Mouse (Mus musculus) forebrain, embryonic 11.5 days (tissue): ENCODE results near the gene Bzw2. TPM values are rescaled to one million over a fixed set of nuclear protein-coding genes. Genes with fewer than 3 reads are reported as not detected.

Source experiments
- ATAC-seq: fragments of 200-750 bp; cut with Nextera tagmentation; replicated peaks from 2 replicates; pipeline ENCODE4 v1.8.0; 2017; ENCODE audit warnings: moderate TSS enrichment; ENCODE audit not compliant: low FRiP score
- DNase-seq: peaks from one replicate; pipeline ENCODE4 v3.0.0-alpha.2; 2017; ENCODE audit warnings: low spot score
- H3K27ac ChIP-seq: fragments of 300-500 bp; sonication (generic); 2 replicates; pipeline ENCODE4 v1.5.1; 2014; ENCODE audit warnings: low read depth, low read length
- H3K27me3 ChIP-seq: fragments of 300-500 bp; sonication (generic); 2 replicates; pipeline ENCODE4 v1.6.1; 2014; ENCODE audit warnings: mild to moderate bottlenecking, low read length, mixed read lengths; ENCODE audit not compliant: control insufficient read depth, insufficient read depth
- H3K36me3 ChIP-seq: fragments of 300-500 bp; sonication (generic); 2 replicates; pipeline ENCODE4 v1.6.1; 2014; ENCODE audit warnings: mild to moderate bottlenecking, low read length, moderate library complexity, mixed read lengths; ENCODE audit not compliant: control insufficient read depth, insufficient read depth
- H3K4me1 ChIP-seq: fragments of 300-500 bp; sonication (generic); replicated peaks from 2 replicates; pipeline ENCODE4 v1.6.1; 2014; ENCODE audit warnings: low read length, mixed read lengths; ENCODE audit not compliant: control insufficient read depth, insufficient read depth
- H3K4me2 ChIP-seq: fragments of 300-500 bp; sonication (generic); 2 replicates; pipeline ENCODE4 v1.6.1; 2014; ENCODE audit warnings: low read depth, mild to moderate bottlenecking, low read length, moderate library complexity, mixed read lengths; ENCODE audit not compliant: severe bottlenecking
- H3K4me3 ChIP-seq: fragments of 300-500 bp; sonication (generic); 2 replicates; pipeline ENCODE4 v1.5.1; 2014; ENCODE audit warnings: low read depth, low read length
- H3K9ac ChIP-seq: fragments of 300-500 bp; sonication (generic); 2 replicates; pipeline ENCODE4 v1.6.1; 2014; ENCODE audit warnings: low read length
- H3K9me3 ChIP-seq: fragments of 300-500 bp; sonication (generic); 2 replicates; pipeline ENCODE4 v1.6.1; 2016; ENCODE audit warnings: low read length, mixed read lengths; ENCODE audit not compliant: control insufficient read depth
- WGBS: fragments of 180-500 bp; shearing (Covaris S2); extraction: QIAGEN DNeasy Blood & Tissue Kit; methylation state at CpG from one replicate; pipeline ENCODE4 v1.1.7; 2014; 5-methylcytosine and 5-hydroxymethylcytosine counted together
- polyA plus RNA-seq: library from polyadenylated mRNA; unstranded; fragments of >200 nt; fragmentation: Nextera tagmentation; extraction: Ambion mirVana; gene quantifications from 2 replicates; pipeline ENCODE4 v1.2.1, GENCODE M21; 2014

Gene Bzw2
- polyA plus RNA-seq, 1 experiment from 2014 or later = 279 TPM

DNA sequence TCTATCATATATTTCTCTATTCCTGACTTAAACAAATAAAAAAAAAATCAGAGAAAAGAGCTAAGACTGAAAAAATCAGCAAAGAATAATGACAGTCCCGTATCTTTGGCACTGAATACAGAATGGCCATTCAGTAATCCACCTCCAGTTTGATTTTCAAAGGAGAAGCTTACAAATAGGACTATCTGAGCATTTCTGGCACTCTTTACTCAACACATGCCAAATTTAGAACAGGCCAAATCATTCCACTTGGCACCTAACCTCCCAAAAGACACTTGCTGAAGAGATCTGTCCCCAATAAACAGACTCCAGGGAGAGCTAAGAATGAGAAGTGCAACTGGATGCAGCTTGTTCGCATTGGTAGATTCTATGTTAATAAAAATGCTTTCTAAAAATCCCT is 7.6 kb downstream of the Bzw2 start:
- WGBS = 95% methylated on average over 2 of the region's 2 CpGs
- no peaks in the 10 kb centered on the region for H3K4me1 ChIP-seq
- no peak for DNase-seq
- no peaks in the 10 kb centered on the region for H3K9me3 ChIP-seq
- no peak overlapping the region for H3K4me3 ChIP-seq
- no peak overlapping the region for H3K9ac ChIP-seq
- H3K4me2 ChIP-seq = no peak overlapping the region
- no peak overlapping the region for H3K27ac ChIP-seq
- H3K36me3 ChIP-seq = no peaks in the 10 kb centered on the region; the same call in 1 of the 2 replicates
- H3K27me3 ChIP-seq = no peaks in the 10 kb centered on the region
- no peak for ATAC-seq

DNA sequence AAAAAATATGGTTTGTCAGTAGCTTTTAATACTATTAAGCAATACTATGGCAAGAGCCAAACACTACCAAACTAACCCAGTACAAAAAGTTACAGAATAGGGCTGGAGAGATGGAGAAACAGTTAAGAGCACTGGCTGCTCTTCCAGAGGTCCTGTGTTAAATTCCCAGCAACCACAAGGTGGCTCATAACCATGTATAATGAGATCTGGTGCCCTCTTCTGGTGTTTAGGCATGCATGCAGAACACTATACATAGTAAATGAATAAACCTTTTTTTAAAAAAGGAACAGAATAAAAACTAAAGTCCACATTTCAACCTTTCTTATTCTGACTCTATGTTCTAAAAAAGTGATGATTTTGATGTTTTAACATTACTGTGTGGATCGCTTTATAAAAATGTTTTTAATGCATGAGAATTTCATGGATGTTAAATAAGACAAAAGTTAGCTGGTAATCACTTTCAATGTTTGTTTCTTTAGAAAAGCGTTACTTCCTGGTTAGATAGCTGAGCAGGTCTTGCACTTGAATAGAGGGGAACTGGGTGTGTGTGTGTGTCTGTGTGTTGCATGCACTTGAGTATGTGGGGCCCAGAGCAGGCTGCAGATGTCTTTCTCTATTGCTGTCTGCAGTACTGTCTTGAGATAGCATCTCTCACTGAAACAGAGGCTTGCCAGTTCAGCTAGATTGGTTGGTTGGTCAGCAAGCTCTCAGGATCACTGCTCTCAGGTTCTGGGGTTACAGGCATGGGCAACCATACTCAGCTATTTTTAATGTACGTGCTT is 11.5 kb downstream of the Bzw2 start:
- Histone ChIP-seq H3K27me3 (no peaks in the 10 kb centered on the region), H3K4me2 (no peak overlapping the region), H3K9ac (no peak overlapping the region), H3K27ac (no peak overlapping the region), H3K36me3 (no peaks in the 10 kb centered on the region; the same call in 1 of the 2 replicates), H3K9me3 (no peaks in the 10 kb centered on the region), H3K4me1 (no peaks in the 10 kb centered on the region), H3K4me3 (no peak overlapping the region)
- no peak for DNase-seq
- no peak for ATAC-seq
- whole genome bisulfite sequencing = 91% methylated on average over 3 of the region's 3 CpGs

DNA sequence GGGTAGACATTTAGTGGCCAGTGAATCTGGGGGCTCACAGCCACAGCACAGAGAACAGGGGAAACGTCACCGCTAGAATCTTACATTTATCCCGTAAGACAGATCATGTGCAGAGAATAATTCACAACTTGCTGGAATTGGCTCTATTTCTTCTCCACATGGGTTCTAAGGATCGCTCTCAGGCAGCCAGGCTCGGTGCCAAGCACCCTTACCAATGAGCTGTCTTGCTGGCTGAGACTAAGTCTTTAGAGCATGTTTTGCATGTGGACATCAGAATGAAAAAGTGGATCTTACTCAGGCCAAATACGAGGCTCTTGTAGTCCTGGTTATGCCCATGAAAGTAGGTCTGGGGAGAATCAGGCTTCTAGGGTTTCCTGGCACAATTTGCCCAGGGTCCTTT is 17.5 kb downstream of the Bzw2 start:
- H3K4me3 ChIP-seq = no peak overlapping the region
- ATAC-seq = no peak
- no peak overlapping the region for H3K4me2 ChIP-seq
- H3K9me3 ChIP-seq = no peaks in the 10 kb centered on the region
- no peak overlapping the region for H3K27ac ChIP-seq
- no peak for DNase-seq
- no peaks in the 10 kb centered on the region for H3K4me1 ChIP-seq
- 93% methylated on average over 6 of the region's 6 CpGs for WGBS
- no peaks in the 10 kb centered on the region for H3K27me3 ChIP-seq
- no peak overlapping the region for H3K9ac ChIP-seq
- no peaks in the 10 kb centered on the region for H3K36me3 ChIP-seq

DNA sequence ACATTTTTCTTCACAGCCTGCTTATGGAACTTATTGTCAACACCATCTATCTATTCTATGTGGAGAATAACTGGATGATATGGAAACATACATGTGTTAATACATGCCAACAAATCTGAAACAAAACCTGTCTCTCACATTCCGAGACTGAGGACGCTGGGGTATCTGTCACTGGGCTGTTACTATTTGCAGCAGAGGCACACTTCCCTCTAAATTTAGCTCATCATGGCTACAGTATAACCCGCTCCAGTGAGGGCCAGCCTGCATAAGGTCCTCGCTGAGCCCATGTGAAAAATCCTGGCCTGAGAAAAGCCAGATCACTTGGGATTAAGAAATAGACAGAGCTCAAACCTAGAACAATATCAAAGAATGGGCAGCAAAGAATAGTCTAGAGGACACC is 20.7 kb downstream of the Bzw2 start:
- Histone ChIP-seq H3K9ac (no peak overlapping the region), H3K4me3 (no peak overlapping the region), H3K27me3 (no peaks in the 10 kb centered on the region), H3K4me1 (no peaks in the 10 kb centered on the region), H3K9me3 (no peaks in the 10 kb centered on the region), H3K27ac (no peak overlapping the region), H3K4me2 (no peak overlapping the region), H3K36me3 (no peaks in the 10 kb centered on the region; the same call in 1 of the 2 replicates)
- no peak for ATAC-seq
- DNase-seq = no peak
- WGBS = 92% methylated on average over 4 of the region's 4 CpGs

DNA sequence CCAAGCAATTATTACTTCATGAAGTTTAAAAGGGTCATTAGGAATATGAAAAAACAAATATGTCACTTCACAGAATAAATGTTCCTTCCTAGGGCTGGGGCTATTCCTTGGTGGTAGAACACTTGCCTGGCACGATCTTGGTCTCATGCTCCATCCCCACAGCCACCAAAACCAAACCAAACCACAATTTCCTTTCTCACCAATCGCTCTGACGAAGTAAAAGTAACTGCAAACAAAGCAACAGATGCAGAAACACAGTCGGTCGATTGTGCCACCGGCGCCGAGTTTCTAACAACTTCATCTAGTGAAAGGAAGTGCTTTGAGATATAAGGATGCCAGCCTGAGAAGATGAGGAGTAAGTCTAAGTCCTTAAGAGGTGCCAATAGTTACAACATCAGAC is 21.6 kb downstream of the Bzw2 start:
- H3K9me3 ChIP-seq = no peaks in the 10 kb centered on the region
- no peak for DNase-seq
- WGBS = 97% methylated on average over 8 of the region's 8 CpGs
- H3K27me3 ChIP-seq = no peaks in the 10 kb centered on the region
- H3K4me3 ChIP-seq = no peak overlapping the region
- no peak for ATAC-seq
- no peak overlapping the region for H3K27ac ChIP-seq
- H3K4me2 ChIP-seq = no peak overlapping the region
- H3K9ac ChIP-seq = no peak overlapping the region
- H3K36me3 ChIP-seq = no peaks in the 10 kb centered on the region; the same call in 1 of the 2 replicates
- H3K4me1 ChIP-seq = no peaks in the 10 kb centered on the region

DNA sequence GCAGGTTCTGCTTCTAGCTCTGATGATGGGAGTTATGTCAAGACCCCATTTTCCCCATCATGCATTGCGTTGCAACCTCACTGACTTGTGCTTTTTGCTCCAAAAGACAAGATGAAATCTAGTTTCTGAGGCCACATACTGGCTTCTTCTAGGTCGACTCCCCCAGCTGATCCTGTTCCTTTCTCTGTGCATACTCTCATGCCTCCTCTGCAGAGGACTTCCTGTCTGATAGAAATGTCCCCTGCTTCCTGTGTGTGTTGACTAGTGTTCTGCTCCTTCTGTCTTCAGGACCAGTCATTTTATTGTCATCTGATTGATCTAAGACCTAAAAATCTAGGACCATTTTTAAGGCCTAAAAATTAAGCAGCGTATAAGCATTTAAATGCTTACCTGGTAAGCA is 22.5 kb downstream of the Bzw2 start:
- H3K9me3 ChIP-seq = no peaks in the 10 kb centered on the region
- ATAC-seq (no peak), DNase-seq (no peak)
- no peak overlapping the region for H3K4me2 ChIP-seq
- no peak overlapping the region for H3K9ac ChIP-seq
- no peak overlapping the region for H3K4me3 ChIP-seq
- H3K4me1 ChIP-seq = no peaks in the 10 kb centered on the region
- no peaks in the 10 kb centered on the region for H3K27me3 ChIP-seq
- 89% methylated on average over 3 of the region's 3 CpGs for WGBS
- H3K36me3 ChIP-seq = no peaks in the 10 kb centered on the region; the same call in 1 of the 2 replicates
- H3K27ac ChIP-seq = no peak overlapping the region

DNA sequence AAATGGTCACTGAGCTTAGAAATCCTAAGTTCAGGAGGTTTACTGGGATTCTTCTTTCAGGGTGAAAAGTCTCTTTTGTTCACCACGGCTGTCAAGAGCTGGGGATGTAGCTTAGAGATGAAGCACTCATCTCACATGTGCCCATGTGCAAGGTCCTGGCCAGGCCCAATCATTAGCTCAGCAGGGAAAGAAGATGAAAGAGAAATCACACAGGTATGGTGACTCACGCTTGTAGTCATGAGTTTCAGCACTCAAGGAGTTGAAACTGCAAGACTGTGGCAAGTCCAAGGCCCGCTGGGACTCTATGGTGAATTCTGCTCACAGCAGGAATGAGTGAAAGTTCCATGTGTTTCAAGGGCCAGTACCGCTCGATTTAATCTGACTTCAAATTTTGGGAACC is 23.8 kb downstream of the Bzw2 start:
- Histone ChIP-seq H3K4me1 (no peaks in the 10 kb centered on the region), H3K27ac (no peak overlapping the region), H3K27me3 (no peaks in the 10 kb centered on the region), H3K4me3 (no peak overlapping the region), H3K9ac (no peak overlapping the region), H3K36me3 (peaks cover 2% of the 10 kb centered on the region; the same call in 1 of the 2 replicates), H3K4me2 (no peak overlapping the region), H3K9me3 (no peaks in the 10 kb centered on the region)
- DNase-seq = no peak
- 94% methylated on average over 5 of the region's 5 CpGs for WGBS
- ATAC-seq = no peak

DNA sequence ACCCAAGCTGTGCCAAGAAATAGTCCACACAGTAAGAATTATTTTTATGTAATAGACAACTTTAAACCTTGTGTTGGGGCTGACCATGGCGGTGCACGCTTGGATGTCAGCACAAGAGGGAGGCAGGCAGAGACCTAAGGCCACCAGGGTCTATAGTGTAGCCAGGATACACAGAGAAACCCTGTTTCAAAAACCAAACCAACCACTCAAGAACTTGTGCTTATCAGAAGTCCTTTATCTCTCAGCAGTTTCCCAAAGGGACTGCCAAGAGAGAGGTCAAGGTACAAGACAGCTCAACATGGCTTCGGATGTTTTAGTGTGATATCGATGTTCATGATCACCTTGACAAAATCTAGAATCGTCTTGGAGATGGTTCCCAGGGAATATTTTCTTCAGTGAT is 24.3 kb downstream of the Bzw2 start:
- Histone ChIP-seq H3K4me1 (no peaks in the 10 kb centered on the region), H3K36me3 (peaks cover 3% of the 10 kb centered on the region; the same call in 1 of the 2 replicates), H3K4me2 (no peak overlapping the region), H3K9ac (no peak overlapping the region), H3K4me3 (no peak overlapping the region), H3K9me3 (no peaks in the 10 kb centered on the region), H3K27me3 (no peaks in the 10 kb centered on the region), H3K27ac (no peak overlapping the region)
- ATAC-seq (no peak), DNase-seq (no peak)
- 93% methylated on average over 5 of the region's 5 CpGs for WGBS

DNA sequence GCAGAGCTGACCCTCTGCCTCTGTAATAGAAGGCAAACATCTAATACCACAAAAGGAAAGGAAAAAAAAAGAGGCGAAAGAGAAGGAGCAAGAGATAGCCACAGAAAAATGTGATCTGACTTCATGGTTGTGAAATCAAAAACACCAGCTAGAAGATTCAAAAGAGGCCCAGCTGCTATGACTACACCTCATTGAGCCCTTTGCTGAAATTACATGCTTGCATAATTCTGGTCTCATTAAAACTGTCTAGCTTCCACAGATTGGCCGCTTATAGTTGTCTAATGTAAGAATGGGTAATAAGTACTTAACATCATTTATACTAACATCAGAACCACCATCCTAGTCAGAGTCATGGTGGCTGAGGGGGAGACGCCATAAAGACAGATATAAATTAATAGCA is 25.2 kb downstream of the Bzw2 start:
- no peak for ATAC-seq
- no peak for DNase-seq
- 88% methylated on average over 3 of the region's 3 CpGs for WGBS
- Histone ChIP-seq H3K4me2 (no peak overlapping the region), H3K27me3 (no peaks in the 10 kb centered on the region), H3K9ac (no peak overlapping the region), H3K36me3 (peaks cover 3% of the 10 kb centered on the region; the same call in 1 of the 2 replicates), H3K27ac (no peak overlapping the region), H3K9me3 (no peaks in the 10 kb centered on the region), H3K4me1 (no peaks in the 10 kb centered on the region), H3K4me3 (no peak overlapping the region)
